Mouse (Mus musculus) midbrain, embryonic 11.5 days (tissue): Measurements from ENCODE around the gene Slirp. TPM values are rescaled to one million over a fixed set of nuclear protein-coding genes. Genes with fewer than 3 reads are reported as not detected.

Experiments
- ATAC-seq: fragments of 200-750 bp; cut with Nextera tagmentation; 2 replicates; pipeline ENCODE4 v1.8.0; 2017; ENCODE audit warnings: moderate TSS enrichment, moderate library complexity; ENCODE audit not compliant: low FRiP score
- DNase-seq: peaks from one replicate; pipeline ENCODE4 v3.0.0; 2015; ENCODE audit warnings: low spot score; ENCODE audit errors: missing footprints
- H3K27ac ChIP-seq: fragments of 300-500 bp; sonication (generic); 2 replicates; pipeline ENCODE4 v1.5.1; 2014; ENCODE audit warnings: low read depth, low read length
- H3K27me3 ChIP-seq: fragments of 300-500 bp; sonication (generic); 2 replicates; pipeline ENCODE4 v1.6.1; 2014; ENCODE audit warnings: mild to moderate bottlenecking, low read length, moderate library complexity, mixed read lengths; ENCODE audit not compliant: control insufficient read depth, insufficient read depth
- H3K36me3 ChIP-seq: fragments of 300-500 bp; sonication (generic); 2 replicates; pipeline ENCODE4 v1.6.1; 2014; ENCODE audit warnings: mild to moderate bottlenecking, low read length, moderate library complexity, mixed read lengths; ENCODE audit not compliant: control insufficient read depth, insufficient read depth
- H3K4me1 ChIP-seq: fragments of 300-500 bp; sonication (generic); 2 replicates; pipeline ENCODE4 v1.6.1; 2014; ENCODE audit warnings: low read length; ENCODE audit not compliant: control insufficient read depth, insufficient read depth
- H3K4me2 ChIP-seq: fragments of 300-500 bp; sonication (generic); 2 replicates; pipeline ENCODE4 v1.6.1; 2014; ENCODE audit warnings: mild to moderate bottlenecking, moderate library complexity
- H3K4me3 ChIP-seq: fragments of 300-500 bp; sonication (generic); 2 replicates; pipeline ENCODE4 v1.5.1; 2014; ENCODE audit warnings: low read depth, low read length
- H3K9ac ChIP-seq: fragments of 300-500 bp; sonication (generic); 2 replicates; pipeline ENCODE4 v1.6.1; 2014; ENCODE audit warnings: low read length
- H3K9me3 ChIP-seq: fragments of 300-500 bp; sonication (generic); 2 replicates; pipeline ENCODE4 v1.6.1; 2016; ENCODE audit warnings: low read length; ENCODE audit not compliant: control insufficient read depth
- WGBS: fragments of 180-500 bp; shearing (Covaris S2); extraction: QIAGEN DNeasy Blood & Tissue Kit; methylation state at CpG from one replicate; pipeline ENCODE4 v1.1.7; 2014; 5-methylcytosine and 5-hydroxymethylcytosine counted together
- polyA plus RNA-seq: library from polyadenylated mRNA; unstranded; fragments of >200 nt; fragmentation: Nextera tagmentation; extraction: Ambion mirVana; gene quantifications from 2 replicates; pipeline ENCODE4 v1.2.1, GENCODE M21; 2014

The Slirp gene
- polyA plus RNA-seq, 1 experiment from 2014 or later = 306 TPM

GRCm38 (mm10) chr12:87409123-87409522, 34.6 kb upstream of the Slirp start:
- Histone ChIP-seq H3K4me1 (no peaks in the 10 kb centered on the region), H3K27ac (no peak overlapping the region), H3K36me3 (no peaks in the 10 kb centered on the region), H3K9me3 (no peaks in the 10 kb centered on the region), H3K4me3 (no peak overlapping the region), H3K27me3 (no peaks in the 10 kb centered on the region), H3K9ac (no peak overlapping the region), H3K4me2 (no peak overlapping the region)
- 82% methylated on average over 4 of the region's 4 CpGs for WGBS
- DNase-seq (no peak), ATAC-seq (no peak)

- DNase-seq = no peak
- H3K36me3 ChIP-seq = no peaks in the 10 kb centered on the region
- WGBS = 61% methylated on average over 7 of the region's 7 CpGs
- no peak for ATAC-seq
- H3K4me3 ChIP-seq = no peak overlapping the region
- H3K9ac ChIP-seq = no peak overlapping the region
- no peaks in the 10 kb centered on the region for H3K9me3 ChIP-seq
- H3K4me2 ChIP-seq = no peak overlapping the region
- no peak overlapping the region for H3K27ac ChIP-seq
- H3K27me3 ChIP-seq = no peaks in the 10 kb centered on the region
- no peaks in the 10 kb centered on the region for H3K4me1 ChIP-seq
These were observed 32.7 kb upstream of the Slirp start for GRCm38 (mm10) chr12:87410999-87411398.

- ATAC-seq (peak; percentile 71), DNase-seq (peak; percentile 97)
- no peak overlapping the region for H3K27ac ChIP-seq
- H3K4me3 ChIP-seq = no peak overlapping the region
- H3K36me3 ChIP-seq = no peaks in the 10 kb centered on the region
- H3K4me1 ChIP-seq = no peaks in the 10 kb centered on the region
- H3K9me3 ChIP-seq = no peaks in the 10 kb centered on the region
- H3K27me3 ChIP-seq = no peaks in the 10 kb centered on the region
- H3K4me2 ChIP-seq = no peak overlapping the region
- no peak overlapping the region for H3K9ac ChIP-seq
- WGBS = 22% methylated on average over 4 of the region's 4 CpGs
These were observed 30.4 kb upstream of the Slirp start for GRCm38 (mm10) chr12:87413179-87413790.

GRCm38 (mm10) chr12:87415358-87415757, 28.3 kb upstream of the Slirp start:
- Histone ChIP-seq H3K4me3 (no peak overlapping the region), H3K36me3 (no peaks in the 10 kb centered on the region), H3K9me3 (no peaks in the 10 kb centered on the region), H3K27me3 (no peaks in the 10 kb centered on the region), H3K9ac (no peak overlapping the region), H3K4me2 (no peak overlapping the region), H3K27ac (no peak overlapping the region), H3K4me1 (no peaks in the 10 kb centered on the region; the same call in 1 of the 2 replicates)
- no peak for ATAC-seq
- no peak for DNase-seq
- WGBS = 83% methylated on average over 4 of the region's 4 CpGs

- Histone ChIP-seq H3K27ac (no peak overlapping the region), H3K4me1 (no peaks in the 10 kb centered on the region; the same call in 1 of the 2 replicates), H3K27me3 (no peaks in the 10 kb centered on the region), H3K9ac (no peak overlapping the region), H3K4me2 (no peak overlapping the region), H3K4me3 (no peak overlapping the region), H3K36me3 (no peaks in the 10 kb centered on the region), H3K9me3 (no peaks in the 10 kb centered on the region)
- 39% methylated on average over 7 of the region's 7 CpGs for WGBS
- no peak for ATAC-seq
- peak; percentile 91 for DNase-seq
These were observed 27.0 kb upstream of the Slirp start for GRCm38 (mm10) chr12:87416690-87417089.

- WGBS = 60% methylated on average over 5 of the region's 5 CpGs
- Histone ChIP-seq H3K27ac (0 out of 2 replicates have a peak overlapping the region, but pooled peaks have one; percentile 52), H3K9ac (no peak overlapping the region), H3K4me3 (no peak overlapping the region), H3K36me3 (no peaks in the 10 kb centered on the region), H3K4me2 (no peak overlapping the region), H3K27me3 (no peaks in the 10 kb centered on the region), H3K9me3 (no peaks in the 10 kb centered on the region), H3K4me1 (no peaks in the 10 kb centered on the region; the same call in 1 of the 2 replicates)
- ATAC-seq = peak; percentile 77
- DNase-seq = no peak
These were observed 24.8 kb upstream of the Slirp start for GRCm38 (mm10) chr12:87418921-87419320.

GRCm38 (mm10) chr12:87419974-87420485, 23.7 kb upstream of the Slirp start:
- Histone ChIP-seq H3K27me3 (no peaks in the 10 kb centered on the region), H3K4me3 (no peak overlapping the region), H3K4me2 (no peak overlapping the region), H3K27ac (no peak overlapping the region), H3K9me3 (no peaks in the 10 kb centered on the region), H3K36me3 (no peaks in the 10 kb centered on the region), H3K4me1 (no peaks in the 10 kb centered on the region; the same call in 1 of the 2 replicates), H3K9ac (no peak overlapping the region)
- no peak for DNase-seq
- 80% methylated on average over 12 of the region's 12 CpGs for WGBS
- no peak for ATAC-seq

- H3K4me2 ChIP-seq = no peak overlapping the region
- DNase-seq (no peak), ATAC-seq (no peak)
- H3K9me3 ChIP-seq = no peaks in the 10 kb centered on the region
- H3K9ac ChIP-seq = no peak overlapping the region
- H3K36me3 ChIP-seq = peaks cover 7% of the 10 kb centered on the region
- H3K4me1 ChIP-seq = no peaks in the 10 kb centered on the region; the same call in 1 of the 2 replicates
- no peak overlapping the region for H3K27ac ChIP-seq
- H3K27me3 ChIP-seq = no peaks in the 10 kb centered on the region
- H3K4me3 ChIP-seq = no peak overlapping the region
- 78% methylated on average over 5 of the region's 5 CpGs for WGBS
These were observed 21.8 kb upstream of the Slirp start for GRCm38 (mm10) chr12:87421708-87422507.

GRCm38 (mm10) chr12:87423700-87424099, 20.0 kb upstream of the Slirp start:
- Histone ChIP-seq H3K9ac (no peak overlapping the region), H3K4me2 (no peak overlapping the region), H3K9me3 (no peaks in the 10 kb centered on the region), H3K4me1 (no peaks in the 10 kb centered on the region; the same call in 1 of the 2 replicates), H3K27me3 (no peaks in the 10 kb centered on the region), H3K27ac (no peak overlapping the region), H3K4me3 (no peak overlapping the region), H3K36me3 (peaks cover 14% of the 10 kb centered on the region)
- 41% methylated on average over 1 of the region's 1 CpGs for WGBS
- ATAC-seq (no peak), DNase-seq (no peak)
